Mouse (Mus musculus) layer of hippocampus, adult 9-10 months (tissue): ENCODE data around the gene Jup.

Source experiments
- DNase-seq: peaks from one replicate; pipeline ENCODE4 v3.0.0; 2022; ENCODE audit warnings: low spot score

The Jup gene

GRCm38 (mm10) chr11:100319492-100320171 lies 77.9 kb downstream of the Jup start, which contains the start of gene Eif1:
Gene Eif1 (plus strand): TSS chr11:100319885.
- peak; percentile 99 for DNase-seq
